Mouse (Mus musculus) layer of hippocampus, adult 9-11 months (tissue): ENCODE data around the gene Cep95.
"Not testable (repeated sequence)": the region's sequence is repeated elsewhere in the genome, so short reads cannot be mapped to it uniquely, and the experiment has no call there.

Experiments
- DNase-seq: peaks from one replicate; pipeline ENCODE4 v3.0.0; 2022

The Cep95 gene

GRCm38 (mm10) chr11:106777395-106777794 is 11.7 kb upstream of the Cep95 start:
- DNase-seq = no peak

GRCm38 (mm10) chr11:106778132-106778531 is 10.9 kb upstream of the Cep95 start:
- no peak for DNase-seq

- DNase-seq = no peak
Measured at GRCm38 (mm10) chr11:106778589-106779387, 10.3 kb upstream of the Cep95 start.

GRCm38 (mm10) chr11:106779388-106780088 is 9.5 kb upstream of the Cep95 start, which contains the start of gene Polg2:
Gene Polg2 (minus strand): TSS chr11:106779537.
- DNase-seq = peak; percentile 94

- no peak for DNase-seq
Measured at GRCm38 (mm10) chr11:106780089-106780425, 9.0 kb upstream of the Cep95 start.

- no peak for DNase-seq
Measured at GRCm38 (mm10) chr11:106780590-106781220, 8.3 kb upstream of the Cep95 start.

GRCm38 (mm10) chr11:106782271-106782670 is 6.8 kb upstream of the Cep95 start:
- DNase-seq = not testable (repeated sequence)

- no peak for DNase-seq
Measured at GRCm38 (mm10) chr11:106782841-106783764, 5.9 kb upstream of the Cep95 start.

GRCm38 (mm10) chr11:106784476-106784875 is 4.6 kb upstream of the Cep95 start:
- DNase-seq = no peak

GRCm38 (mm10) chr11:106785043-106785442 is 4.0 kb upstream of the Cep95 start:
- no peak for DNase-seq

GRCm38 (mm10) chr11:106787131-106788025 is 1.7 kb upstream of the Cep95 start:
- DNase-seq = peak; percentile 87

- DNase-seq = peak; percentile 97
Measured at GRCm38 (mm10) chr11:106788026-106788774, 852 bp upstream of the Cep95 start.

- DNase-seq = no peak
Measured at GRCm38 (mm10) chr11:106789649-106790048, 597 bp downstream of the Cep95 start.

GRCm38 (mm10) chr11:106793846-106794245 is 4.8 kb downstream of the Cep95 start:
- DNase-seq = no peak

GRCm38 (mm10) chr11:106795679-106796078 is 6.6 kb downstream of the Cep95 start:
- DNase-seq = no peak

GRCm38 (mm10) chr11:106802069-106802627 is 13.1 kb downstream of the Cep95 start:
- no peak for DNase-seq

GRCm38 (mm10) chr11:106807442-106807841 is 18.4 kb downstream of the Cep95 start:
- DNase-seq = not testable (repeated sequence)

GRCm38 (mm10) chr11:106812410-106813136 is 23.5 kb downstream of the Cep95 start:
- DNase-seq = no peak

GRCm38 (mm10) chr11:106814601-106815320 is 25.7 kb downstream of the Cep95 start:
- DNase-seq = no peak
